Mouse (Mus musculus) left cerebral cortex, postnatal 25 days (tissue): ENCODE measurements around the gene Fcgr4. TPM values are rescaled to one million over a fixed set of nuclear protein-coding genes. Genes with fewer than 3 reads are reported as not detected.
"Not testable (repeated sequence)": the region's sequence is repeated elsewhere in the genome, so short reads cannot be mapped to it uniquely, and the experiment has no call there.

Experiments
- DNase-seq, 2 experiments: peaks; one replicate each; pipeline ENCODE4 v3.0.0; 2022; ENCODE audit warnings: low spot score in 2 of 2, mixed read lengths in 1 of 2
- intact Hi-C: fragments of 180-260 bp; cut with DNase I; formaldehyde crosslinking; loops from one replicate; pipeline ENCODE4 v1.15.1; 2025
- total RNA-seq, 2 experiments: library from RNA; stranded (reverse); gene quantifications; 2 replicates each; pipeline ENCODE4 v1.2.3; 2021

The Fcgr4 gene
- total RNA-seq, 2 experiments from 2014 or later: not detected

GRCm38 (mm10) chr1:171044365-171045078 lies 25.8 kb downstream of the Fcgr4 start:
- intact Hi-C loops: no loop called here
- peak; percentile 85 to 90 for DNase-seq

GRCm38 (mm10) chr1:171045079-171045465 lies 26.4 kb downstream of the Fcgr4 start:
- DNase-seq: no peak
- intact Hi-C loops: no loop called here

- no peak for DNase-seq
- intact Hi-C loops: no loop called here
Observed at GRCm38 (mm10) chr1:171046501-171046900, 27.8 kb downstream of the Fcgr4 start.

GRCm38 (mm10) chr1:171049263-171049662 lies 30.5 kb downstream of the Fcgr4 start:
- no peak for DNase-seq
- intact Hi-C loops: no loop called here

- intact Hi-C loops: no loop called here
- no peak for DNase-seq
Observed at GRCm38 (mm10) chr1:171050774-171051173, 32.1 kb downstream of the Fcgr4 start.

- intact Hi-C loops: no loop called here
- DNase-seq: no peak
Observed at GRCm38 (mm10) chr1:171053305-171053704, 34.6 kb downstream of the Fcgr4 start.

GRCm38 (mm10) chr1:171057253-171057652 lies 38.5 kb downstream of the Fcgr4 start:
- peak in 1 of 2 experiments; percentile 18 for DNase-seq
- intact Hi-C loops: no loop called here

- intact Hi-C loops: no loop called here
- peak in 1 of 2 experiments; percentile 24 for DNase-seq
Observed at GRCm38 (mm10) chr1:171059203-171059602, 40.5 kb downstream of the Fcgr4 start.

- intact Hi-C loops: no loop called here
- DNase-seq: no peak
Observed at GRCm38 (mm10) chr1:171060392-171060791, 41.7 kb downstream of the Fcgr4 start.

GRCm38 (mm10) chr1:171061566-171061965 lies 42.8 kb downstream of the Fcgr4 start:
- DNase-seq: no peak
- intact Hi-C loops: no loop called here

GRCm38 (mm10) chr1:171063569-171064490 lies 45.1 kb downstream of the Fcgr4 start:
- peak; percentile 55 to 63 for DNase-seq
- intact Hi-C loops: not testable (repeated sequence)

GRCm38 (mm10) chr1:171064491-171065242 lies 45.9 kb downstream of the Fcgr4 start, which contains the start of gene Fcgr3:
TSS of gene Fcgr3 (minus strand) at chr1:171064935.
- peak; percentile 75 to 85 for DNase-seq
- intact Hi-C loops: not testable (repeated sequence)

- intact Hi-C loops: not testable (repeated sequence)
- peak; percentile 35 to 45 for DNase-seq
Observed at GRCm38 (mm10) chr1:171065243-171065587, 46.5 kb downstream of the Fcgr4 start.

- DNase-seq: peak; percentile 44 to 47
- intact Hi-C loops: not testable (repeated sequence)
Observed at GRCm38 (mm10) chr1:171065768-171066167, 47.0 kb downstream of the Fcgr4 start.

GRCm38 (mm10) chr1:171066583-171066982 lies 47.9 kb downstream of the Fcgr4 start:
- intact Hi-C loops, DNase-seq: not testable (repeated sequence)

- DNase-seq, intact Hi-C loops: not testable (repeated sequence)
Observed at GRCm38 (mm10) chr1:171067928-171068327, 49.2 kb downstream of the Fcgr4 start.

GRCm38 (mm10) chr1:171069508-171069907 lies 50.8 kb downstream of the Fcgr4 start:
- DNase-seq: peak; percentile 20 to 45
- intact Hi-C loops: not testable (repeated sequence)

- peak; percentile 19 to 30 for DNase-seq
- intact Hi-C loops: not testable (repeated sequence)
Observed at GRCm38 (mm10) chr1:171070879-171071278, 52.2 kb downstream of the Fcgr4 start.

- intact Hi-C loops, DNase-seq: not testable (repeated sequence)
Observed at GRCm38 (mm10) chr1:171071726-171072125, 53.0 kb downstream of the Fcgr4 start.

- DNase-seq, intact Hi-C loops: not testable (repeated sequence)
Observed at GRCm38 (mm10) chr1:171072217-171072616, 53.5 kb downstream of the Fcgr4 start.
